Mouse (Mus musculus) T-helper 17 cell (primary cell): ENCODE measurements around the gene Eif3k.

Experiments used
- in situ Hi-C, 2 experiments: fragments of 300-600 bp; cut with MboI, MseI; formaldehyde crosslinking; loops; 1 replicate in 1 of 2; 2 replicates in 1 of 2; pipeline ENCODE4 v1.15.1; 2025; ENCODE audit warnings: high pct_unique_total_duplicates in 2 of 2

The Eif3k gene

GRCm38 (mm10) chr7:28960354-28961046, 21.2 kb downstream of the Eif3k start:
- in situ Hi-C loops = no loop called here

- in situ Hi-C loops = no loop called here
These were observed 22.1 kb downstream of the Eif3k start for GRCm38 (mm10) chr7:28959505-28960045.

GRCm38 (mm10) chr7:28958770-28959169, 22.9 kb downstream of the Eif3k start:
- in situ Hi-C loops = no loop called here

GRCm38 (mm10) chr7:28957997-28958725, 23.5 kb downstream of the Eif3k start:
- in situ Hi-C loops = no loop called here

GRCm38 (mm10) chr7:28957286-28957685, 24.4 kb downstream of the Eif3k start:
- in situ Hi-C loops = no loop called here

GRCm38 (mm10) chr7:28956270-28956669, 25.4 kb downstream of the Eif3k start:
- in situ Hi-C loops = no loop called here

GRCm38 (mm10) chr7:28955295-28955897, 26.3 kb downstream of the Eif3k start:
- in situ Hi-C loops = no loop called here

- in situ Hi-C loops = no loop called here
These were observed 26.9 kb downstream of the Eif3k start for GRCm38 (mm10) chr7:28954773-28955172.

GRCm38 (mm10) chr7:28953476-28954376, 27.9 kb downstream of the Eif3k start:
- in situ Hi-C loops = no loop called here

- in situ Hi-C loops = no loop called here
These were observed 28.9 kb downstream of the Eif3k start for GRCm38 (mm10) chr7:28952786-28953185.

- in situ Hi-C loops = no loop called here
These were observed 29.9 kb downstream of the Eif3k start for GRCm38 (mm10) chr7:28951764-28952163.

GRCm38 (mm10) chr7:28950346-28951037, 31.2 kb downstream of the Eif3k start:
- in situ Hi-C loops = no loop called here

GRCm38 (mm10) chr7:28949298-28949697, 32.4 kb downstream of the Eif3k start:
- in situ Hi-C loops = no loop called here

GRCm38 (mm10) chr7:28948746-28949145, 32.9 kb downstream of the Eif3k start:
- in situ Hi-C loops = no loop called here

GRCm38 (mm10) chr7:28946271-28946610, 35.4 kb downstream of the Eif3k start:
- in situ Hi-C loops = no loop called here

GRCm38 (mm10) chr7:28945416-28946270, 36.0 kb downstream of the Eif3k start:
- in situ Hi-C loops = no loop called here

GRCm38 (mm10) chr7:28944756-28945415, 36.8 kb downstream of the Eif3k start:
- in situ Hi-C loops = no loop called here

- in situ Hi-C loops = no loop called here
These were observed 38.0 kb downstream of the Eif3k start for GRCm38 (mm10) chr7:28943451-28944180.

- in situ Hi-C loops = no loop called here
These were observed 40.1 kb downstream of the Eif3k start for GRCm38 (mm10) chr7:28941542-28941941.
